Mouse (Mus musculus): Measurements from ENCODE around the gene Hspb2. TPM values are rescaled to one million over a fixed set of nuclear protein-coding genes. Genes with fewer than 3 reads are reported as not detected.

Hspb2 gene
- polyA plus RNA-seq, 1 experiment from 2014 or later = 268 TPM

DNA sequence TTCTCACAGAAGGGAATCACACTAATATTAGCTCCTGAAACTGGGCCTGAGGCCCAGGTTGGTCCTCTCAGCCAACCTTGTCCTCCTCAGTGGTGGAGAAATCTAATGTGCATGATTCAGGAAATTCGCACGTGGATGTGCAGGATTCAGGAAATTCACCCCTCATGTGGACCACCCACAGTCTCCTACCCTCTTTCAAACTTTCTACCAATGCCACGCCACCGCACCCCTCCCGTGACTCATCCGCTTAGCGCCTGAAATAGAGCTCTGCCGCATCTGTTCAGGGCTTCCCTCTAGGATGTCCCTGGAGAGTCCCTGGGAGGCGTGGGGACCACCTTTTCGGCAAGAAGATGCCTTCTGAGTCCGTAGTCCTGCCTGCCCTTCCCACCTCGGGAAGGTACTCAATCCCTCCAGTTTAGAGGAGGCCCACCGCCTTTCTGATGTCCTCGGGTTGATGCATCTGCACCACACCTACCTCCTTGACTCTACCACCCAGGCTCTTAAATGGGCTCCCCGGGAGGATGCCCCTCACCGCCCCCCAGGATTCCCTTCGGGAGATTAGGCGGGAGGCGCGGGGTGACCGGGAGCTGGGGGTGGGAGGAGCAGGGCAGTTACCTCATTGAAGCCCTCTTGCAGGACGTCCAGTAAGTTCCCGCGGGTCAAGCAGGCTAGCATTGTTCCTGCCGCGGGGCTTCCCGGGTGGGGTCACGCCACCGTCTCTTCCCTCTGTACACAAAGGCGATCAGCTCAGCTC is 24.8 kb downstream of the Hspb2 start:
- H3K27me3 ChIP-seq = no peaks in the 10 kb centered on the region
- H3K36me3 ChIP-seq = no peaks in the 10 kb centered on the region
- no peaks in the 10 kb centered on the region for H3K9me3 ChIP-seq (replicated peaks)
- H3K27ac ChIP-seq = peak overlapping the region; percentile 95
- 5% methylated on average over 30 of the region's 30 CpGs for WGBS
- H3K9ac ChIP-seq = peak overlapping the region; percentile 65
- H3K4me3 ChIP-seq = peak overlapping the region; percentile 71
- ATAC-seq (replicated peaks; ENCODE audit: insufficient number of reproducible peaks, insufficient read depth, low FRiP score, low read depth) = peak; percentile 23
- H3K4me2 ChIP-seq = peak overlapping the region; percentile 86
- H3K4me1 ChIP-seq (replicated peaks) = peaks cover 42% of the 10 kb centered on the region

GRCm38 (mm10) chr9:50725921-50726590 is 26.1 kb downstream of the Hspb2 start:
- Histone ChIP-seq H3K27ac (peak overlapping the region; percentile 95), H3K4me2 (peak overlapping the region; percentile 86), H3K4me1 (replicated peaks) (peaks cover 54% of the 10 kb centered on the region), H3K4me3 (peak overlapping the region; percentile 71; the same call in 1 of the 2 replicates), H3K9me3 (replicated peaks) (no peaks in the 10 kb centered on the region), H3K9ac (no peak overlapping the region), H3K36me3 (no peaks in the 10 kb centered on the region), H3K27me3 (no peaks in the 10 kb centered on the region)
- WGBS = 34% methylated on average over 8 of the region's 8 CpGs
- no peak for ATAC-seq (replicated peaks; ENCODE audit: insufficient number of reproducible peaks, insufficient read depth, low FRiP score, low read depth)

DNA sequence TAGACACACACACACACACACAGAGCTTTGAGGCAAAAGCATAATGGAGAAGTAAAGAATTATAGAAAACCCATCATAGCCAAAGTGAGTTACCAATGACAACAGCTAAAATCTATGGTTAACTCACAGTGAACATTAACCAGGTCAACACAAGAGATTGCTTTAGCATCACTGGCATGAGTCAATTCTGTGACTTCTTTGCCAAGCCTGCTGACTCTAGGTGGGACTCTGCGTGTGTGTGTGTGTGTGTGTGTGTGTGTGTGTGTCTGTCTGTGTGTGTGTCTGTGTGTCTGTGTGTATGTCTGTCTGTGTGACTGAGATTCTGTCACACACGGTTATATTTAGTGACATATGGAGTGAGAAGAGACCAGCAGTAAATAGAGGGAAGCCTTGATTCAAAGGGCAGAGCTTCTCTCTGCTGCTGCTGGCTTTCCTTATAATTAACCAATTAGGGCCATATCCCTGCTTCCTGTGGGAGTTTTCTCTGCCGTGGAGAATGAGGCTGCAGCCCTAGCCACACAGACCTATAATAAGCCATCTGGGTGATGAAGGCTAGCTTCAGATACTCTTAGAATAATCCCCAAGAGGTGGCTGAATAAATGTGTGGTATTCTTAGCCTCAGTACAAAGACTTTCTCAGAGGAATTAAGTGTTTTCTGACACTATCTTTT is 27.4 kb downstream of the Hspb2 start:
- H3K36me3 ChIP-seq = no peaks in the 10 kb centered on the region
- no peak overlapping the region for H3K9ac ChIP-seq
- ATAC-seq (replicated peaks; ENCODE audit: insufficient number of reproducible peaks, insufficient read depth, low FRiP score, low read depth) = no peak
- no peak overlapping the region for H3K4me3 ChIP-seq
- H3K27me3 ChIP-seq = no peaks in the 10 kb centered on the region
- H3K9me3 ChIP-seq (replicated peaks) = no peaks in the 10 kb centered on the region
- peaks cover 56% of the 10 kb centered on the region for H3K4me1 ChIP-seq (replicated peaks)
- 41% methylated on average over 3 of the region's 3 CpGs for WGBS
- 0 out of 2 replicates have a peak overlapping the region, but pooled peaks have one; percentile 6 for H3K4me2 ChIP-seq
- H3K27ac ChIP-seq = peak overlapping the region; percentile 95

- Histone ChIP-seq H3K9me3 (replicated peaks) (no peaks in the 10 kb centered on the region), H3K9ac (no peak overlapping the region), H3K4me1 (replicated peaks) (peaks cover 56% of the 10 kb centered on the region), H3K27ac (peak overlapping the region; percentile 95), H3K36me3 (no peaks in the 10 kb centered on the region), H3K27me3 (no peaks in the 10 kb centered on the region), H3K4me2 (no peak overlapping the region), H3K4me3 (no peak overlapping the region)
- 68% methylated on average over 2 of the region's 2 CpGs for WGBS
- no peak for ATAC-seq (replicated peaks; ENCODE audit: insufficient number of reproducible peaks, insufficient read depth, low FRiP score, low read depth)
Observed at GRCm38 (mm10) chr9:50724147-50724546, 28.0 kb downstream of the Hspb2 start.

DNA sequence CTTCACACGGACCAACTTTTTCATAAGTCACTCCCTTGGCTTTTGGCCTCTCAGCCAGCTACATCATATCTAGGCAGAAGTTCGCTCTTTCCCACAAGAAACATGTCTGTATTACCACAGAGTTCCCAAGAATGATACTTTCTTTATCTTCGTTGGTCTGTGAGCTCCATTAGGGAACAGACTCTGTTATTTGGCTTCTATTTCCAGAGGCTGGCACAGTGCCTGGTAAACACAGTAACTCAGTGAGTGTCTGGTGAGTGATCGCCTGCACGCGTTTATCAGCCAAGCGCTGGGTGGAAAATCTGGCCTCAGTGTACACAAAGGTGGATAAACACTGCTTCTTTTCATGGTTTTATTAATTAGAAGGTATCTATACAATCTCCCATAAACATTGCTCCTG is 28.7 kb downstream of the Hspb2 start:
- Histone ChIP-seq H3K36me3 (no peaks in the 10 kb centered on the region), H3K27me3 (no peaks in the 10 kb centered on the region), H3K27ac (peak overlapping the region; percentile 95), H3K9ac (peak overlapping the region; percentile 34; the same call in 1 of the 2 replicates), H3K4me3 (peak overlapping the region; percentile 26), H3K9me3 (replicated peaks) (no peaks in the 10 kb centered on the region), H3K4me1 (replicated peaks) (peaks cover 56% of the 10 kb centered on the region), H3K4me2 (peak overlapping the region; percentile 63)
- peak; percentile 20; the same call in 1 of the 2 replicates for ATAC-seq (replicated peaks; ENCODE audit: insufficient number of reproducible peaks, insufficient read depth, low FRiP score, low read depth)
- 14% methylated on average over 7 of the region's 7 CpGs for WGBS

DNA sequence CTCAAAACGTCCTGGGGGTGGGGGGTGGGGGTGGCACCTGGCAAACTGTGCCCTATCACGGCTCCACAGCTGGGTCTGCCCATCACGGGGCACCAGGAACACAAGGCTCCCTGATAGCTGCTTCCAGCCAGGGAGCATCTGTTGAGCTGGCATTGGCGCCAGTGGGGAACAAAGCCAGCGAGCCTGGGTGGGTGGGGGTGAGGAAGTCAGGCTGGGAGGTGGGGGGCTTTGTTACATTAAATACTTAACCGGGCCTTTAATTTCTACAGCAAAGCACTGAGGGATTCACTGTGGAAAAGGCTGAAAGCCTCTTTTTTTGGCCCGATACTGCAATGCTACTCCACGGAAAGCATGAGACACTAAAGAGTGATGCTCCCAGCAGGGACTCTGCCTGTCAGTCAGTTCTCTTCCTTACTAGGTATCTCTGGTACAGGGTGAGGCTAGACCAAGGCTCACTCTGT is 29.7 kb downstream of the Hspb2 start:
- peaks cover 56% of the 10 kb centered on the region for H3K4me1 ChIP-seq (replicated peaks)
- H3K4me2 ChIP-seq = peak overlapping the region; percentile 63
- H3K36me3 ChIP-seq = no peaks in the 10 kb centered on the region
- no peak overlapping the region for H3K9ac ChIP-seq
- no peaks in the 10 kb centered on the region for H3K9me3 ChIP-seq (replicated peaks)
- no peak overlapping the region; the same call in 1 of the 2 replicates for H3K4me3 ChIP-seq
- H3K27me3 ChIP-seq = no peaks in the 10 kb centered on the region
- ATAC-seq (replicated peaks; ENCODE audit: insufficient number of reproducible peaks, insufficient read depth, low FRiP score, low read depth) = no peak
- WGBS = 30% methylated on average over 8 of the region's 8 CpGs
- peak overlapping the region; percentile 95 for H3K27ac ChIP-seq

DNA sequence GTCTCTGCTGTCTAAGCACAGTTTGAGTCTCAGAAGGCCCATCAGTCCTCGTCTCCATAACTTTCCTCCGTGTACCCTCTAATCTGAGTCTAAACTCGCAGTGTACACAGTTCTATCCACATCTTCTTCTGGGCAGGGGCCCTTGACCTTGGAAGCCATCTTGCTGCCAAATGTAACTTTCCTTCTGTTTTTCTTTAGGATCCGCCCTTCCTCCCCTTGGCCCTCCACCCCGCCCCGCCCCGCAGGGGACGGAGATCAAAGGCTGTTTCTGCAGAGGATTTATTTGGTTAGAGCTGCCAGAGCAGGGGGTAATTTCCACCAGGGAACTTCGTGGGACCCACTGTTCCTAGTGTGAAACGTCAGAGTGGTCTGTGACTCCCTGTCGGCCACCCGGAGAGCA is 31.1 kb downstream of the Hspb2 start:
- ATAC-seq (replicated peaks; ENCODE audit: insufficient number of reproducible peaks, insufficient read depth, low FRiP score, low read depth) = no peak
- H3K27ac ChIP-seq = no peak overlapping the region; the same call in 1 of the 2 replicates
- no peak overlapping the region for H3K4me3 ChIP-seq
- no peaks in the 10 kb centered on the region for H3K9me3 ChIP-seq (replicated peaks)
- no peaks in the 10 kb centered on the region for H3K36me3 ChIP-seq
- no peak overlapping the region for H3K9ac ChIP-seq
- no peaks in the 10 kb centered on the region for H3K27me3 ChIP-seq
- H3K4me2 ChIP-seq = no peak overlapping the region
- WGBS = 41% methylated on average over 12 of the region's 12 CpGs
- H3K4me1 ChIP-seq (replicated peaks) = peaks cover 42% of the 10 kb centered on the region

- H3K9me3 ChIP-seq (replicated peaks) = no peaks in the 10 kb centered on the region
- no peaks in the 10 kb centered on the region for H3K27me3 ChIP-seq
- H3K4me1 ChIP-seq (replicated peaks) = peaks cover 24% of the 10 kb centered on the region
- 56% methylated on average over 4 of the region's 4 CpGs for WGBS
- no peak overlapping the region for H3K4me3 ChIP-seq
- no peak overlapping the region for H3K4me2 ChIP-seq
- no peaks in the 10 kb centered on the region for H3K36me3 ChIP-seq
- H3K9ac ChIP-seq = no peak overlapping the region
- ATAC-seq (replicated peaks; ENCODE audit: insufficient number of reproducible peaks, insufficient read depth, low FRiP score, low read depth) = no peak
- no peak overlapping the region for H3K27ac ChIP-seq
Observed at GRCm38 (mm10) chr9:50718878-50719277, 33.3 kb downstream of the Hspb2 start.

DNA sequence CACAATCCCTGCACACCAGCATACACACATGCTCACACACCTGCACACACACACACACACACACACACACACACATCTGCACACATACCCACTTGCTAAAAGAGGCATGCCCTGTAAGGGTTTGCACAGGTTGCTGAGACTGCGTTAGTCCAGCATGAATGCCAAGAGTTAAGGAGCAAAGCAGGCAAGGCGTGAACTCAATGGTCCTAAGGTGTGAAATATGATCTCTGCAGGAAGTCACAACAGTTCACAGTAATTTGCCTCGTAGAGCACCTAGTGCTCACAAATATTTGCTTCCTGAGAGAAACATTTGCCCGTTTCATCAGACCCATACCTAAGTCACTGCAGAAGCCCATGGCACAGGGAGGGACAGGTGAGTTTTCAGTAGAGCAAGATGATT is 38.0 kb downstream of the Hspb2 start:
- Histone ChIP-seq H3K27me3 (no peaks in the 10 kb centered on the region), H3K27ac (no peak overlapping the region), H3K4me1 (replicated peaks) (no peaks in the 10 kb centered on the region), H3K4me3 (no peak overlapping the region), H3K9ac (no peak overlapping the region), H3K36me3 (peaks cover 2% of the 10 kb centered on the region; the same call in 1 of the 2 replicates), H3K4me2 (no peak overlapping the region), H3K9me3 (replicated peaks) (no peaks in the 10 kb centered on the region)
- no peak for ATAC-seq (replicated peaks; ENCODE audit: insufficient number of reproducible peaks, insufficient read depth, low FRiP score, low read depth)
- WGBS = 56% methylated on average over 4 of the region's 4 CpGs

DNA sequence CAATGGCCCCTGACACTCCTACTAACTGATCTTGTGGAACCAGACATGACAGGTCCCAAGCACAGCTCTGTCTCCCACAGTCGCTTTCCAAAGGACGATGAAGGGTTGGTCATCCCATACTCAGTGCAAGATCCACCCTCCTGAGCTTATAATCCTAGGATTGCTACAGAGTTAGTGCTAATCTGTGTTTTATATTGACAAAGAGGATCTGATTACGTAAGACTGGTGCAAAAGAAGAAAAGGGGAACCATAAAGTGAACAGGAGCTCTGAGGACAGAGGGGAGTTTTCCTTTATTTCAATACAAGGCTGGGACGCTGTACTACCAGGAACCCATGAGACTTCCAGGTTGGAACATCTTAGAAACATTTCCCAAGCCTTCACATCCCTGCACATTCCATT is 40.8 kb downstream of the Hspb2 start:
- WGBS = 74% methylated on average over 4 of the region's 4 CpGs

GRCm38 (mm10) chr9:50709108-50709507 is 43.0 kb downstream of the Hspb2 start:
- no peak for ATAC-seq (replicated peaks; ENCODE audit: insufficient number of reproducible peaks, insufficient read depth, low FRiP score, low read depth)
- 20% methylated on average over 2 of the region's 2 CpGs for WGBS

More for the DNA sequence above, 40.8 kb downstream of the Hspb2 start:
- Histone ChIP-seq H3K36me3 (peaks cover 2% of the 10 kb centered on the region; the same call in 1 of the 2 replicates), H3K27me3 (no peaks in the 10 kb centered on the region), H3K9me3 (replicated peaks) (no peaks in the 10 kb centered on the region), H3K4me1 (replicated peaks) (no peaks in the 10 kb centered on the region), H3K4me3 (no peak overlapping the region), H3K9ac (no peak overlapping the region), H3K27ac (no peak overlapping the region), H3K4me2 (no peak overlapping the region)
- ATAC-seq (replicated peaks; ENCODE audit: insufficient number of reproducible peaks, insufficient read depth, low FRiP score, low read depth) = no peak

More at GRCm38 (mm10) chr9:50709108-50709507, 43.0 kb downstream of the Hspb2 start:
- Histone ChIP-seq H3K9me3 (replicated peaks) (no peaks in the 10 kb centered on the region), H3K4me3 (no peak overlapping the region), H3K27ac (no peak overlapping the region), H3K4me2 (no peak overlapping the region), H3K9ac (no peak overlapping the region), H3K4me1 (replicated peaks) (0 out of 2 replicates have a peak, but pooled peaks cover 4% of the 10 kb centered on the region), H3K36me3 (peaks cover 2% of the 10 kb centered on the region; the same call in 1 of the 2 replicates), H3K27me3 (no peaks in the 10 kb centered on the region)

Data from heart, embryonic 15.5 days (tissue).